Mouse (Mus musculus) G1E (cell line): ENCODE data around the gene Gm45799.

ENCODE experiments used
- CTCF ChIP-seq: IDR thresholded peaks from 2 replicates; pipeline ENCODE4 v1.5.1; 2012; ENCODE audit warnings: low read depth, low read length, inconsistent platforms, mixed read lengths
- POLR2AphosphoS5 ChIP-seq: IDR thresholded peaks from 2 replicates; pipeline ENCODE4 v1.6.1; 2012; ENCODE audit warnings: low read depth, low read length, inconsistent platforms; ENCODE audit not compliant: insufficient replicate concordance
- TAL1 ChIP-seq: conservative IDR thresholded peaks from 2 replicates; pipeline ENCODE4 v1.6.1; 2012; ENCODE audit warnings: low read depth, low read length, inconsistent platforms, mixed read lengths

DNA sequence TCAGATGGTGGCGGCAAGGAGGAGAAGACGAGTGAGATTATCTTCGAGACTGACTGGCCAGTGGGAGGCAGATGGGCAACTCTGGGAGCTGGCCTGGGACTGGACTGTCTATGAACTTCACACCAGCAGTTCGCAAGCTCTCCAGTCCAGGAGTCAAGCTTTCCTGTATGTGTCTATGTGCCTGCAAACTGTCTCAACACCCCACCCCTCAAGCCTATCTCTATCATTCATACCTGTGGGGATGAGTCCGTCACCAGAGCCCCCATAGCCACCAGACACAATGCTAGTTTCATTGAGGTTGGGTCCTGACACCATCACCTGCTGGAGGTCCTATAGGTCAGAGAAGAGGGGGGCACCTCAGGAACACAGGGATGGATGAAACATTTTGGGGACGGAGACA is 1.6 kb upstream of the Gm45799 start:
- TF ChIP-seq CTCF (no peak), TAL1 (no peak), POLR2AphosphoS5 (no peak)
